Mouse (Mus musculus): ENCODE results near the gene Cage1. TPM values are rescaled to one million over a fixed set of nuclear protein-coding genes. Genes with fewer than 3 reads are reported as not detected.

Cage1 gene
- total RNA-seq (2022) = 1 to 10 TPM; 4.5 to 8.5 (median 6.7) TPM

DNA sequence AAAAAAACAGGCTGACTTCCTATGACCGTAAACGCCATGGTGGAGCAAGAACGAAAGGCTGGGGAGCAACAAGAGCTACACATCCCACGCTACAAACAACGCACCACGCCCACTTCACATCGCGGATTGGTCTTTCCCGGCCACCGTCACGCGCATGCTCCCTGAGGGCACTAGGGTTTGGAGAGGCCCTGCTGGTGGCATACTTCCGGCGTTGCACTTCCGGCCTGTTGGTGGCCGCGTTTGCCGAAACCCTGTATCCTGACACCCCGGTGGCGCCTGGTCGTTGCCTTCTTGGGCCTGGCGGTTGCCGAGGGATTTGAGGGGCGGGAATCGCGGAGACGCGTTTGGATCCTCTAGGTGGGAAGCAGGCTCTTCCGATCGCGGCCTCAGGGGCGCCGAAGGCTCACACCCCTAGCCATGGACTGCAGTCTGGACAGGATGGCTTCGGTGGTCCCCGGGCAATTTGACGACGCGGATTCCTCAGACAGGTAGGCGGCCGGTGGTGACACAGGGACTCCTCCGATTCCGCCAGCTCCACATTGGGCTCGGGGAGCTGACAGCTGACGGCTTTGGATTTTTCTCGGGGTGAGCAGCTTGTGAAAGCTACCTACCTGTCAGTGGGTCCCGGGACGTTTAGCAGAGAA, at the start of gene Cage1:
Gene Cage1 (minus strand): TSS at position 26 of the 644 bp plus-strand sequence.
- DNase-seq (ENCODE audit: low spot score in 2 of 2) = peak; percentile 96 to 98

DNA sequence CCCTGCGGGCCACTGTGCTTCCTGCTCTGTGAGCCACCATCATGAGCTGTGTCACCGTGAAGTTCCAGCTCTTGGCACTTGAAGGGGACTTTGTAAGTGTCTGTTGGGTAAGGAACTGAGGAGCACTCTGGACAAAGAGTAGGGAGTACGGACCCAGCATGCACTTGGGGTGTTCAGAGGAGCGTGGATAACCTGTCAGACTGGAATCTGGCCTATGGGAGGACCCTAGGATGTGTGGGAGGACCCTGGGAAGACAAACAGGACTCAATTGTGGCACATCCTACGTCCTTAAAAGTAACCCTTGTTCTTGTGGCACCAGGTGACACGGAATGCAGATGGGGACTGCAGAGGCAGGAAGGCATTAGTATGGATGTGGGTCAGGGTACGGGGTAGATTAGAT, 44.3 kb upstream of the Cage1 start:
- no peak for DNase-seq (ENCODE audit: low spot score in 2 of 2)

GRCm38 (mm10) chr13:38080725-38081124, 43.9 kb upstream of the Cage1 start:
- no peak for DNase-seq (ENCODE audit: low spot score in 2 of 2)

- no peak for DNase-seq (ENCODE audit: low spot score in 2 of 2)
Observed at GRCm38 (mm10) chr13:38080014-38080413, 43.1 kb upstream of the Cage1 start.

DNA sequence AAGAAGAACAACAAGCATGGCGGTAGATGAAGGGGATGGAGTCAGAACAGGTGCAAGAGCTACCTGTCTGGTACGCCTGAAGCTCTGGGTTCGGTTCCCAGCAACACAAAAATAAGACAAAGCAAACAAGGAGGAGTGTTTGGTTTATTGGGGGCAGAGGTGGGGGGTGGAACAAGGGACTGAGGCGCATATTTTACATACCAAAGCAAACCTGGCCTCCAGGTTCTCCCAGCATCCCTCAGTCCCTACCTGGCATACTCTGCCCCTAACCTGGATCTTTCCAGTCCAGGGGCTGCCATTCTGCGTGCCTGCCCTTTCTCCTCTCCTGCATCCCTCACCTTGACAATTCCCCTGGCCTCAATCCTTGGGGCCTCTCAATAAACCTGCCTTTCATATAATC, 42.5 kb upstream of the Cage1 start:
- DNase-seq (ENCODE audit: low spot score in 2 of 2) = no peak

DNA sequence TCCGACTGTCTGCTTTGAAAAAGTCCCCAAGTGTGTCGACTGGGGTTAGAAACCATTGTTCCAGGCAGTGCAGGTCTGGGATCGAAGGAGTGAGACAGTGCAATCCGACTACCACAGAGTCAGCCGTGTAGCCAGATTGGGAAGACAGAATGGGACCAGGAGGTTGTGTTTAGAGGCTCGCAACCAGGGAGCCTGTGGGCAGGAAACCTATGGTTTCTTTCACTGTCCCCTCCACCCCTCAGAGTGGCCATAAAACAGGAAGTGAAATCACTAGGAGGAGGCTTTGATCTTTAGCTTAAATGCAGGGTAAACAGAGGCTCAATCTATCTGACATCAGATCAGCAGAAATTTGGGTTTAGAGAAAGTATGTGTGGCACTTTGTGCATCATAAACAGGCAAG, 42.0 kb upstream of the Cage1 start:
- no peak for DNase-seq (ENCODE audit: low spot score in 2 of 2)

DNA sequence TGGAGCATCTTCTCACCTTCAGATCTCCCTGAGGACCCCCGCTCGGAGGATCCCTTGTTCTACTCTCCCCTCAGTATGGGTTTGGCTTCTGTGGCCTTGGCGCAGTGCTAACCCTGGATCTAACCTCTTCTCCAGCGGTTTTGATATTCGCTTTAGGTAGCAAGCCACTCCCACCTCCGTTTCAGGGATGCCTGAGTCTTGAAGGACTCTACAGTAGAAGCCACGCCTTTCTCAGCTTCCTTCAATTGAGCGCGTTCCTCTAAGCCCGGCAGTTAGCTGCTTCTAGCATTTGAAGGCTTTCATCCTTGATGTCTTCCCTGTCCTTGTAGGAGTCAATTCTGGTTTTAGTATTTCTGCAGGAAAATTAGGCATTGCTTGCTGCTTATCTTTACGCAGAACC, 40.2 kb upstream of the Cage1 start:
- no peak for DNase-seq (ENCODE audit: low spot score in 2 of 2)

DNA sequence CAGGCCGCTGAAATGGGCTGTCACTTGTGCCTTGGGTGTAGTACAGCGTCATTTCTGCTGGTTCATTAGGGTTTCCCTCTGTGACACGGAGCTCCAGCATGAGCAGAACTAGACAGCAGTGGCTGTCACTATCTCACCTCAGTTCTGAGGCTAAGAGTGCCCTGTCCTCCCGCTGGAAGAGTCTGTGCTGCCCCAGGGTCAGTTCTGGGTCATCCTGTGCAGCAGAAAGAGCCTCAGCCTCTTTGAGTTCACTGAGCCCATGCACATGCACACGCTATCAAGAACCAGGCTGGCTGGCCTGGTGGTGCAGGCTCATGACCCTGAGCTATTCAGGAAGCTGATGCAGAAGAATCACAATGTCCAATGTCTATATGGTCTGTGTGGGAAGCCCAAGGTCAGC, 37.5 kb upstream of the Cage1 start:
- no peak for DNase-seq (ENCODE audit: low spot score in 2 of 2)

DNA sequence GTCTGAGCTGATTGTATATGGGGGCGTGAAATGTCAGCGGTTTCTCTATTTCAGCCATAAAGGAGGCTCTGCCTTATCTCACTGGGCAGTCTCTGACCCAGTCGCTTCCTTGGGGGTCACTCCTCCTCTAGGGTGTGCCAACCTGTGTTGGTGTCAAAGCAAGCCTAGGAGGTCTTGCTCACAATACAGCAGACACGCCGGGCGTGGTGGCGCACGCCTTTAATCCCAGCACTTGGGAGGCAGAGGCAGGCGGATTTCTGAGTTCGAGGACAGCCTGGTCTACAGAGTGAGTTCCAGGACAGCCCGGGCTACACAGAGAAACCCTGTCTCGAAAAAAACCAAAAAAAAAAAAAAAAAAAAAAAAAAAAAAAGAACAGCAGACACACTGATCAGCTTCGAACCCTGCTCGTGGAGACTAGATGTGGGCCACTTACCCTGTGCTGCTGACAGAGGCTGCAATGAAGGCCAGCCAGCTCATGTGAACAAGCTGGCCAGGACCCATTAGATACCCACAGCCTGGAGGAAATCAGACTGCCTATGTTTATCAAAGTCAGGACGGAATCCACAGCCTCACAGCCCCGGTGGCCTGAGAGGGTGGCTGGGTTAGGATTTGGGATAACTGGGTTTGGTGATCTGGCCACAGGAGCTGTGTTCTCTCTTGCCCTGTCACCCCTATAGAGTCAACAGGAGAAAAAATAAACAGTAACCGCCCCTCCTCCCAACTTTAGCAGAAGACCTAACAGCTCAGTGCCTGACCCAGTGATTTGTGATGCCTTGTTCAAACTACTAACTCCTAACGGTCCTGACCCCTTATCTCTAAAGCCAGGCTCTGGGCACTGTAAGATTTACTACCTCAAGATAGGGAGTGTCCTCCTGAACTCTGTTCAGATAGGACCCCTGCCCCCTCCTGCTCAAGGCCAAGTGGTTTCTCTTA, 36.8 kb upstream of the Cage1 start:
- no peak for DNase-seq (ENCODE audit: low spot score in 2 of 2)

DNA sequence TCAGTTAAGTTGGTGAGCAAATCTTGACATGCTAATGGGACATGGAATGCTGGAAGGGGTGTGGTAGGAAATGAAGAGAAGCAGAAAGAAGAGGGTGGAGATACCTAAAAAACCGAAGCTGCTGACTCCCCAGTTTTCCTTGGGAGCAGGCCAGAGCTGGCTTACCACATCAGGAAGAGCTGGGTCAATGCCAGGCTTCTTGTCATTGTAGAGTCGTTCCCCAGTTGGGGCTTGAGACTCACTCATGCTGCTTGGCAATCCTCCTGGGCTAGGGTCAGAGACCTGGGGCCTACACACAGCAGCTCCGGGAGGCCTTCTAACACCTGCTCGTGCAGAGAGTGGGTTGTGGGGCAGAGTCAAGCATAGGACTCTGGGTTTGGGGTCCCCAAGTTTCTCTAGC, 34.1 kb upstream of the Cage1 start:
- no peak for DNase-seq (ENCODE audit: low spot score in 2 of 2)

- DNase-seq (ENCODE audit: low spot score in 2 of 2) = peak; percentile 24 to 34
Observed at GRCm38 (mm10) chr13:38064854-38065663, 28.2 kb upstream of the Cage1 start.

DNA sequence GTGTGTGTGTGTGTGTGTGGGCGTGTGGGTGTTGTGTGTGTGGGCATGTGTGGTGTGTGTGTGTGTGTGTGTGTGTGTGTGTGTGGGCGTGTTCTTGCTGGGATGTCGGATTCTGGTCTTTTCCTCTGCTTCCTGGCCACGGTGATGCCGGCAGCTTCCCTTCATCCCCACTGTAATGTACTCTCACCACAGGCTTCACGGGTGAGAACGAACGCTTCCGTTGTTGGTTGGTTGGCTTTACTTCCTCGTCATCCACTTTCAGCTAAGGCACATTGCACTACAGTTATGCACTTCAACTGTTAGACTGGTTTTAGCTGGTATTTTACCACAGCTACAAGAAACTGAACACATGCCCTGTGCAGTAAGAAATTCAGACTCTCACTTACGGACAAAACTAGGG, 25.8 kb upstream of the Cage1 start:
- no peak for DNase-seq (ENCODE audit: low spot score in 2 of 2)

GRCm38 (mm10) chr13:38049888-38050287, 13.0 kb upstream of the Cage1 start:
- no peak for DNase-seq (ENCODE audit: low spot score in 2 of 2)

DNA sequence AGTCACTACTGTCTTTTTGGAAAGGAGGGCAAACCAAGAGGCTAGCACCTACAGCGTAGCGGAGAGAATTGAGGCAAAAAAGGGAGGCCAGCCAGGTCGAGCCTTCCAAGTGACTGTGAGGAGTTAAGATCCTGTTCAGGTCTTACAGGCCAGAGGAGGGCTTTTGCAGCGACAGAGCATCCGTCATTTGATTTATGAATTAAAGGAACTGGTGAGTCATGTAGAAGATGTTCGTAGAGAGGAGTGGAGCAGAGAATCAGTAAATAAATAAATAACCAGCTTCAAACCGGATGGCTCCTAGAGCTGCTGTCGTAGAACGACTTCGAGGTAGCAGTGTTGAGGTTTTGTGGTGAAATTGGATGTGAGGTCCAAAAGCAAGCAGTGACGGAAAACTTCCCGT, 942 bp upstream of the Cage1 start:
- DNase-seq (ENCODE audit: low spot score in 2 of 2) = no peak

DNA sequence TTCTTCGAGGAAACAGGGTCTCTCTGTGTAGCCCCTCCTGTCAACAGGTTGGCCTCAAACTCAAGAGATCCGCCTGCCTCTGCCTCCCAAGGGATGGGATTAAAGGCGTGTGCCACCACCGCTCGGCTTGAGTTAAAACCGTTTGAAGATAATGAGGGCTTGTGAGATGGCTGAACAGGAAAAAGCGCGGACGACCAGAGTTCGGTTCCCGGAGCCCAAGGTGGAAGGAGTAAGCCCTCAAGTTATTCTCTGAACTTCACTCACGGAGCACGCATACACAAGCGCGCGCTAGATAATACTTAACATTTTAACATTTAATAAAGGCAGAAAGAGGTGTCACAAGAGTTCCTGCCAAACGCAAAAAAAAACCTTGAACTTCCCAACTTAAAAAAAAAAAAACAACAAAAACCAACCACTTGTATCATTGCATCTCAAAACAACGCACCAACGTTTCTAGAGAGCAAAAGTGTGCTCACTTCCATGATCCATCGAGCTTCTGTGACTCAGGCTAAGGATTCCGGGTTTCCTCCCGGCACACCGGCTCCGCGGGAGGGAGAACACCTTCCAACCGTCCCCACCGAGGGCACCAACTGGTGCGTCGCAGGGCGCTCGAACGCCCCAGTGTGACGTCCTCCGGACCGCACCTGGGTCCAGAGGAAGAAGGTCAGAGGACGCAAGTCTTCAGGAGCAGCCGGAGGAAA, 376 bp downstream of the Cage1 start, which contains the start of gene Riok1:
Gene Riok1 (plus strand): TSS at position 653 of the 701 bp plus-strand sequence.
- DNase-seq (ENCODE audit: low spot score in 2 of 2) = no peak

DNA sequence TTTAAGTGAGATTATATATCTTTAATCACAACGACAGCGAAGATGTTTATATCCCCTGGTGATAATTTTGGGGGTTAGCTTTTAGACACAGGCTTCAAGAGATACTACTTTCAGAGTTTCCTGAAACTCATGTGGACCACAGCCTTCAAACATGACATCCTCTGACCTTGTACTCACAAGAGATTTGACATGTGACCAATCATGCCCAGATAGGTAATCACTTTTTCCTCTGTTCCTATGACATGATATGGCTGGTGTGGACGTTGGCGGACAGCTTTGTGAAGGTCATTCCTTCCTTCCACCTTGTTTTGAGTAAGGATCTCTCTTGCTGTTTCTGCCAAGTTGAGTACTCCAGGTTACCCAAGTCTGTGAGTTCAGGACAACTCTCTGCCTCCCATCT, 8.5 kb downstream of the Cage1 start:
- no peak for DNase-seq (ENCODE audit: low spot score in 2 of 2)

DNA sequence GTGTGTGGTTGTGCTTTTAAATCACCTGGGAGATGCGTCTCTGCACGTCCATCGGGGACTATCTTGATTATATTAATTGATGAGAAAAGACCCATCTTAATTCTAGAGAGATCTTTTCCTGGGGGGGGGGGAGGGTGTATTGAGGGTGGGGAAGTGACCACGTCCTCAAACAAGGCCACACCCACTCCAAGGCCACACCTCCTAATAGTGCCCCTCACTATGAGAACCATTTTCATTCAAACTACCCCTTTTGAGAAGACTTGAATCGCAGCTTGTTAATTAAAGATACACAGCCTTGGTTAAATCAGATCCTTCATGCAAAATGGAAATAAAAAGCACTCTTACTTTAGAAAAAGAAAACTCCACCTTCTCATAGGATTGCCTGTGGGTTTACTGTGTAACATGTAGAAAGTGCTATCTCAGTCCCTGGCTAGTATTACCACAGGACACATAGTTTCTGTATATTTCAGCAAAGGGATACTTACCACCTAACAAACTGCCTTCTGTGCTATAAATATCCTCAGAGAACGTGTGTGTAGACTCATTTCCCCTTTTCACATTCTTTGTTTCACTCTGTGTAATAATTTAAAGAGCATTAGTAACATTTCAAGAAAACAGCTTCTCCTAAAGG, 9.1 kb downstream of the Cage1 start:
- DNase-seq (ENCODE audit: low spot score in 2 of 2) = no peak

DNA sequence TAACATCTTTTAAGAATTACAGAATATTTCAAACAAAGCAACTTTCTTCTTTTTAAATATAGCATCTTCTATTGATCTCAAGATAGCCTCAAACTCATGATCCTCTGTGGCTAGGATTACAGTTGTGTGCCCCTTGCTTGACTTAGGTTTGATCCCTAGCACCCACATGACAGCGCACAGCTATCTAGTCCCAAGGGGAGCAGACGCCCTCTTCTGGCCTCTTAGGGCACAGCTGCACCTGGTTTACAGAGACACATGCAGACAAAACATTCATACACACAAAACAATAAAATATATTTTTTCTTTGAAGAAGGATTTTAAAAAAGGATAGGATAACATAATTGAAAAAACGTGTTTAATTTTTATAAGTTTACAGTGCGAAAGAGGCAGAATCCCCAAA, 11.0 kb downstream of the Cage1 start:
- no peak for DNase-seq (ENCODE audit: low spot score in 2 of 2)

GRCm38 (mm10) chr13:38018791-38019190, 18.1 kb downstream of the Cage1 start:
- DNase-seq (ENCODE audit: low spot score in 2 of 2) = no peak

- no peak for DNase-seq (ENCODE audit: low spot score in 2 of 2)
Observed at GRCm38 (mm10) chr13:38015591-38015990, 21.3 kb downstream of the Cage1 start.

DNA sequence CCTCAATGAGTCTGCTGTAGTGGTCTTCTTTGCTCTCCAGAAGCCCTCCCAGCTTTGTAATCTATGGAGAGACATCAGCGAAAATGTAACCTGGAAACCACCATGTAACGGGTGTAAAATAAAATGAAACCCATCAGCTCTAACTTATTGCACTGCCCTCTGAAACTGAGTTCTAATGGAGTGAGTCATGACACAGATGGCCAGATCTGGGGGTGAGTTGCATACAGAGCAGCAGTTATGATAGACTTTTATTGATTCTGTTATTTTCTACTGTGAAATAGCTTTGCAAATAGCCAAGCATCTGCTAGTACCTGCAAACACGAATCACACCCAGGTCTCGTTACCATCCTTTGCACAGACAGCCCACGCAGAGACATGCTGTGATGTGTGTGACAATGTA, 24.4 kb downstream of the Cage1 start:
- DNase-seq (ENCODE audit: low spot score in 2 of 2) = no peak

Data from layer of hippocampus, adult 8-10 months (tissue).